ENCODE assay signal across 18 mouse cellular contexts in the genomic region with DNA sequence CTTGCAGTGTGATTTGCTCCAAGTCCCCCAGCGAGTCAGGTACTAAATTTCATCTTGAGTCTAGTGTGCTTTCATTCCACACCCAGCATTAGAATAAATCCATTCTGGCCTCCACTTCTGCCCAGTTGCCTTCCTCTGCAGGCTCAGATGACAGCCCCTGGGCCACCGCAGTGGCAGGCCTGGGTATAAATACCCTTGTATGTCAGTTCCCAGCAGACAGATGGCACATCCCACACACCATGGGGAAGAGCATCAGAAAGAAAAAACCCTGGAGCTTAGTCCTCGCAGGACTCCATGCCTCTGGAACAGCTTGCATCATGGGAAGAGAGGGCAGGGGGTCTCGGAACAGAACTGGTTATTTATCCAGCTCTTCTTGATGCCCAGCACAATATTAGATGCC.
A peak's percentile ranks its signal among the peaks of the same experiment; 100 is the strongest.
DNase-seq lines count a peak whose midpoint lies in the region; ATAC-seq and TF ChIP-seq lines count a peak whose summit lies in the region.
"Had no signal": no experiment of that assay in that cellular context is flagged by ENCODE, and none has a peak within 500 bp of the region (broad histone marks: within the 10 kb centered on the region; RNA-seq: fewer than 3 reads in every experiment).

No protein-coding gene starts in this region.

- no peak overlapping the region for H3K27ac ChIP-seq in stomach, postnatal 0 days (replicated peaks)
- H3K27ac ChIP-seq: embryonic facial prominence, embryonic 12.5 days; heart, adult 2 months; hindbrain, embryonic 14.5 days; limb, embryonic 13.5 days had no signal

- ATAC-seq in stomach, postnatal 0 days (ENCODE audit: low FRiP score, low TSS enrichment), result no peak
- ATAC-seq: intestine, postnatal 0 days; Patski had no signal

- no peak overlapping the region for H3K4me2 ChIP-seq in stomach, postnatal 0 days (replicated peaks; ENCODE audit: low read depth)
- H3K4me2 ChIP-seq: embryonic facial prominence, embryonic 12.5 days; hindbrain, embryonic 14.5 days; limb, embryonic 13.5 days had no signal

- no peaks in the 10 kb centered on the region for H3K4me1 ChIP-seq in stomach, postnatal 0 days (replicated peaks; ENCODE audit: control insufficient read depth, insufficient read depth)
- H3K4me1 ChIP-seq: embryonic facial prominence, embryonic 12.5 days; limb, embryonic 13.5 days had no signal

- no peaks in the 10 kb centered on the region for H3K36me3 ChIP-seq in stomach, postnatal 0 days (ENCODE audit: control insufficient read depth, insufficient read depth, low read length)
- H3K36me3 ChIP-seq: embryonic facial prominence, embryonic 12.5 days; limb, embryonic 13.5 days had no signal

- 87% methylated on average over 4 of the region's 4 CpGs for WGBS in stomach, postnatal 0 days

- H3K4me3 ChIP-seq in stomach, postnatal 0 days (ENCODE audit: low read depth, low read length), result no peak overlapping the region
- H3K4me3 ChIP-seq: embryonic facial prominence, embryonic 12.5 days; heart, adult 2 months; limb, embryonic 13.5 days; myocyte had no signal

- no peaks in the 10 kb centered on the region for H3K9me3 ChIP-seq in stomach, postnatal 0 days (ENCODE audit: control insufficient read depth, low read length)
- H3K9me3 ChIP-seq: embryonic facial prominence, embryonic 12.5 days; limb, embryonic 13.5 days had no signal

- DNase-seq in layer of hippocampus, adult 11-12 months (ENCODE audit: low spot score), result peak; percentile 67
- DNase-seq in layer of hippocampus, adult 9-10 months (ENCODE audit: low spot score), result no peak
- DNase-seq in frontal cortex, postnatal 25 days (ENCODE audit: low spot score in 2 of 2), result peak; percentile 25 to 33
- DNase-seq in left cerebral cortex, adult 18-20 months (ENCODE audit: low spot score in 2 of 2), result peak; percentile 61 to 80
- peak; percentile 48 for DNase-seq in right cerebral cortex, postnatal 14 days
- no peak for DNase-seq in cerebellum, postnatal 25 days
- no peak for DNase-seq in stomach, postnatal 0 days (ENCODE audit: low spot score)
- DNase-seq in MN1 (ENCODE audit: low spot score), result no peak
- DNase-seq: cerebellum, postnatal 36 days; heart, adult 2 months; kidney, postnatal 25 days; thymus, postnatal 4 days had no signal

- no peaks in the 10 kb centered on the region for H3K27me3 ChIP-seq in stomach, postnatal 0 days (ENCODE audit: control insufficient read depth, insufficient read depth, low read length)
- H3K27me3 ChIP-seq: embryonic facial prominence, embryonic 12.5 days; limb, embryonic 13.5 days; Patski had no signal

- H3K9ac ChIP-seq in stomach, postnatal 0 days (ENCODE audit: low read length), result no peak overlapping the region
- H3K9ac ChIP-seq: embryonic facial prominence, embryonic 12.5 days; hindbrain, embryonic 14.5 days; limb, embryonic 13.5 days had no signal

- no peak for TF ChIP-seq EP300 in stomach, postnatal 0 days (optimal IDR thresholded peaks at IDR 0.05)

- no peak for TF ChIP-seq CTCF in stomach, postnatal 0 days (IDR thresholded peaks at IDR 0.05; ENCODE audit: low read depth)

Comparison
In these comparisons a context has a peak if more than half of its experiments do, and no peak if none do; other contexts are left out.
1. DNase-seq: peak in layer of hippocampus, adult 11-12 months (single experiment), frontal cortex, postnatal 25 days (2 of 2), left cerebral cortex, adult 18-20 months (2 of 2) and right cerebral cortex, postnatal 14 days (single experiment); none in layer of hippocampus, adult 9-10 months (single experiment), cerebellum, postnatal 25 days (0 of 2), stomach, postnatal 0 days (single experiment) and MN1 (single experiment).